Mouse (Mus musculus): ENCODE data around the gene Vmn2r2.

The Vmn2r2 gene

GRCm38 (mm10) chr3:64141878-64142508 is at the start of gene Vmn2r2:
Vmn2r2 (minus strand) TSS chr3:64141928.
- DNase-seq = no peak

DNA sequence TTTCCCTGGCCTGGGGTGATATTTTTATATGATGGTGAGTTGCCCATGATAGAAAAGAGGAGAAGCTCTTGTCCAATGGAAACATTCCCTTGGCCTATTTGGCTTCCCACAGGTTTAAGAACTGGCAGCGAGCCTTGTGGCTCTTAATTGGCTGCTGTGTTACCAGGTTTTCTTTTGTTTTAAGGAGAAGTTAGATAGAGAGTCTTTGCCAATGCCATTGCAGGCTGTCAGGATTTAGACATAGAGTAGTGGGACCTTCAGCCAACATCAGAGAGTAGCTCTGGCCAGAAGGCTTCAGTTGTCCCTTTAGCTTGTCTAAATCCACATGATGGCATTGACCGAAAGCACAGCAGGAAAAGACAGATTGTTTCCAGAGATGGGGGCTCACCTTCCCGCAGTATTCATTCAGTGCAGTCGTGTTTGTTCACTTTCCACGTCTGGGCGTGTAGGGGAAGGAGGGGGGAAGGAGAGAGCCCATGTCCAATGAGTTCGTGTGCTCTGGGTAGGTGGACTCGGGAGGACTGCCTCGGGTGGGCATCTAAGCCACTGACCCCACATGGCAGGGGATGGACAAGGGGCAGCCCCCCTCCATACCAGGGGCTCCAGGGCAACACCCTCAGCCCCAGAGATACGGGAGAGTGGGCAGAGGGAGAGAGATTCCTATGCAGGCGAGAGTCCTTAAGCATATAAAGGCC is 28.2 kb downstream of the Vmn2r2 start:
- peak; percentile 47 for DNase-seq

- DNase-seq = peak; percentile 14
Measured at GRCm38 (mm10) chr3:64112707-64113106, 29.0 kb downstream of the Vmn2r2 start.

GRCm38 (mm10) chr3:64081247-64081646 is 60.5 kb downstream of the Vmn2r2 start, which contains the start of gene Vmn2r1:
Vmn2r1 (plus strand) TSS chr3:64081547.
- no peak for DNase-seq
